Mouse (Mus musculus) heart, adult 2 months (tissue): ENCODE results near the gene Tmem183a. TPM values are rescaled to one million over a fixed set of nuclear protein-coding genes. Genes with fewer than 3 reads are reported as not detected.

Experiments used
- DNase-seq, 2 experiments: peaks; one replicate each; pipeline ENCODE4 v3.0.0; 2021
- H3K27ac ChIP-seq: fragments of 200-600 bp; 2 replicates; pipeline ENCODE4 v1.8.1; 2022
- H3K27me3 ChIP-seq: fragments of 200-500 bp; 2 replicates; pipeline ENCODE4 v1.6.1; 2012; ENCODE audit warnings: mild to moderate bottlenecking, low read length, inconsistent platforms, mixed read lengths; ENCODE audit not compliant: control insufficient read depth, insufficient read depth
- H3K36me3 ChIP-seq: fragments of 200-500 bp; 2 replicates; pipeline ENCODE4 v1.6.1; 2012; ENCODE audit warnings: low read length, inconsistent platforms; ENCODE audit not compliant: control insufficient read depth, insufficient read depth
- H3K4me1 ChIP-seq: fragments of 200-500 bp; 2 replicates; pipeline ENCODE4 v1.6.1; 2011; ENCODE audit warnings: low read length; ENCODE audit not compliant: control insufficient read depth, insufficient read depth
- H3K4me3 ChIP-seq: fragments of 200-600 bp; 2 replicates; pipeline ENCODE4 v1.8.1; 2022
- H3K79me2 ChIP-seq: fragments of 200-500 bp; replicated peaks from 2 replicates; pipeline ENCODE4 v1.6.1; 2012; ENCODE audit warnings: mild to moderate bottlenecking, inconsistent platforms, low read length, moderate library complexity, mixed read lengths; ENCODE audit not compliant: control insufficient read depth, insufficient read depth
- H3K9ac ChIP-seq: fragments of 200-500 bp; 2 replicates; pipeline ENCODE4 v1.6.1; 2012; ENCODE audit warnings: low read depth, mild to moderate bottlenecking, control low read depth, inconsistent platforms, low read length, mixed read lengths
- CTCF ChIP-seq: fragments of 200-600 bp; IDR thresholded peaks from 2 replicates; pipeline ENCODE4 v1.8.1; 2022; ENCODE audit warnings: antibody characterized with exemption, mild to moderate bottlenecking, moderate library complexity
- EP300 ChIP-seq: fragments of 200-500 bp; IDR thresholded peaks from 2 replicates; pipeline ENCODE4 v1.6.1; 2011; ENCODE audit warnings: low read depth, low read length, control low read depth; ENCODE audit not compliant: insufficient read depth
- POLR2A ChIP-seq: fragments of 200-500 bp; IDR thresholded peaks from 2 replicates; pipeline ENCODE4 v1.6.1; 2011; ENCODE audit warnings: mild to moderate bottlenecking, low read depth, low read length, control low read depth; ENCODE audit not compliant: insufficient read depth
- WGBS: fragments of 180-500 bp; shearing (Covaris S2); methylation state at CpG from one replicate; pipeline ENCODE4 v1.1.7; 2018; 5-methylcytosine and 5-hydroxymethylcytosine counted together
- intact Hi-C: fragments of 180-260 bp; cut with DNase I; formaldehyde crosslinking; loops from one replicate; pipeline ENCODE4 v1.15.1; 2025
- polyA plus RNA-seq: library from polyadenylated mRNA; depleted of rRNA; stranded (reverse); fragments of >200 nt; gene quantifications from 2 replicates; pipeline ENCODE4 v1.2.3, GENCODE M21; 2012
- total RNA-seq, 2 experiments: library from RNA; stranded (reverse); gene quantifications; 2 replicates each; pipeline ENCODE4 v1.2.3; 2021

Tmem183a gene
- total and polyA plus RNA-seq, 3 experiments = 17.8 to 22.9 (median 18.7) TPM

- H3K27me3 ChIP-seq = no peaks in the 10 kb centered on the region
- H3K79me2 ChIP-seq = no peaks in the 10 kb centered on the region
- WGBS = 55% methylated on average over 5 of the region's 5 CpGs
- no peak for DNase-seq
- no peaks in the 10 kb centered on the region for H3K36me3 ChIP-seq
- no peaks in the 10 kb centered on the region for H3K4me1 ChIP-seq
- H3K27ac ChIP-seq = no peak overlapping the region
- no peak overlapping the region for H3K9ac ChIP-seq
- intact Hi-C loops = no loop called here
- H3K4me3 ChIP-seq = no peak overlapping the region
- no peak for TF ChIP-seq POLR2A
- TF ChIP-seq EP300 = no peak
- no peak for TF ChIP-seq CTCF
Measured at GRCm38 (mm10) chr1:134393827-134394226, 32.0 kb upstream of the Tmem183a start.

DNA sequence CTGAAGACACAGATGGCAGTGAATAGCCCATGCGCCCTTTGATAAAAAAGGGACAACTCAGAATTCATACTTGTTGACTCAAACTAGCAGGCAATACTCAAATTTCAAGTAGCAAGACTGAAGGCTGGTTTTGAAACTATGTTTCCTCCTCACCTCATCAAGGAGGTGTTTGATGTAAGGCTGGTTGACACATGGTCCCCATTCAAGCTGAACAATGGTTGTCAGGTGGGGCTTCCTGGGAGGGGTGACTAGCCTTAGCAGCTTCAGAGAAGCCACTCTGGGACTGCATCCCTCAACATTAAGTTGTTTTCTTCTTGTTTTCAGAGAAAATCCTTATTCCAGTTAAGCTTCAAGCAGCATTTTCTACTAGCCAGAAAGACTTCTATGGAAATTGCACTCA lies 23.9 kb upstream of the Tmem183a start, which contains the start of gene 4933406M09Rik:
Gene 4933406M09Rik (plus strand): TSS at position 275 of the 400 bp plus-strand sequence.
- Histone ChIP-seq H3K27me3 (no peaks in the 10 kb centered on the region), H3K36me3 (no peaks in the 10 kb centered on the region), H3K4me1 (peaks cover 11% of the 10 kb centered on the region), H3K27ac (peak within 1 kb of the TSS; percentile 61), H3K79me2 (no peaks in the 10 kb centered on the region), H3K9ac (no peak within 1 kb of the TSS), H3K4me3 (no peak within 1 kb of the TSS)
- TF ChIP-seq EP300 (no peak), POLR2A (no peak), CTCF (no peak)
- DNase-seq = no peak
- WGBS = 97% methylated on average over 1 of the region's 1 CpGs
- intact Hi-C loops = no loop called here

- Histone ChIP-seq H3K4me3 (no peak overlapping the region), H3K4me1 (peaks cover 11% of the 10 kb centered on the region), H3K36me3 (no peaks in the 10 kb centered on the region), H3K27me3 (no peaks in the 10 kb centered on the region), H3K27ac (peak overlapping the region; percentile 61), H3K9ac (no peak overlapping the region), H3K79me2 (no peaks in the 10 kb centered on the region)
- DNase-seq = no peak
- intact Hi-C loops = no loop called here
- TF ChIP-seq CTCF (no peak), EP300 (no peak), POLR2A (no peak)
Measured at GRCm38 (mm10) chr1:134385176-134385575, 23.4 kb upstream of the Tmem183a start.

- H3K36me3 ChIP-seq = no peaks in the 10 kb centered on the region
- peak overlapping the region; percentile 65 for H3K27ac ChIP-seq
- no peak overlapping the region for H3K4me3 ChIP-seq
- peaks cover 11% of the 10 kb centered on the region for H3K4me1 ChIP-seq
- 49% methylated on average over 4 of the region's 4 CpGs for WGBS
- TF ChIP-seq EP300 (no peak), CTCF (no peak), POLR2A (no peak)
- peak in 1 of 2 experiments; percentile 32 for DNase-seq
- no peaks in the 10 kb centered on the region for H3K79me2 ChIP-seq
- no peak overlapping the region for H3K9ac ChIP-seq
- intact Hi-C loops = loop anchor here (5.0 kb wide), 1 partner anchor 33 kb away; the partner anchor contains the start of gene Adipor1
- H3K27me3 ChIP-seq = no peaks in the 10 kb centered on the region
Measured at GRCm38 (mm10) chr1:134384581-134384980, 22.8 kb upstream of the Tmem183a start.

DNA sequence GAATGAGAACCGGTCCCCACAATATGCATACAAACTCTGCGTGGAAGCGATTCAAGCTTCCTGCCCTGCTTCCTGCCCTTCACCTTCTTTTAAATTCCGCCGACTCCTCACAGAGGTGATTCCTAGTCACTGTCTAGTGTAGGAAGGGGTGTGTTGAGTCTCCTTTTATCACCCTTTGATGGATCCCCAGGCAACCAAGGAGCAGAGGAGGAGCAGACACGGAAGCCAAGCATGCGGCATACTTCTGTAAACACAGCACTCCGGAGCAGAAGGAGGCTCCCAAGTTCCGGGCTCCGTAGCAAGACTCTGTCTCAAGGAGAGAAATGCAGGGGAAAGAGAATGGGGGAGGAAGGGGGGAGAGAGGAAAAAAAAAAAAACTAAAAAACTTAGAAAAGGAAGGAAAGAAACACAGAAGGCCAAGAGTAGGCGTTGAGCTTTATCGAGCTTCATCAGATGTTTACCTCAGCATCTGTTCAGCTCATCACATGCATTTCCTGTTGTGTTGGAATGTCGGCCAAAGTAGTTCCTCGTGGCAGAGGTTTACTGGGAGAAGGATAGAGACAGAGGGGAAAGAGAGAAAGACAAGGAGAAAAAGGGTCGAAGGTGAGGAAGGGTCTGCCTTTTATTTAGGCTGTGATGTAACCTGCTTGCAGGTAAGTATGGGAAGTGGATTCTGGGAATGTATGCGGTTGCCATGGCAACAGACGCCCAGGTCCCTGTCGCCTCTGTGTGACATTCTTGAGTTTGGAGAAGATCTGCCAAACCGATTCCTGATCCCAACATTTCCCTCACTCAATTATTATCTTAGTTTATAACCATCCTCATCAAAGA lies 20.2 kb upstream of the Tmem183a start:
- Histone ChIP-seq H3K27ac (peak overlapping the region; percentile 67), H3K79me2 (no peaks in the 10 kb centered on the region), H3K9ac (peak overlapping the region; percentile 28; the same call in 1 of the 2 replicates), H3K4me1 (peaks cover 11% of the 10 kb centered on the region), H3K4me3 (peak overlapping the region; percentile 20; the same call in 1 of the 2 replicates), H3K36me3 (no peaks in the 10 kb centered on the region), H3K27me3 (no peaks in the 10 kb centered on the region)
- WGBS = 4% methylated on average over 19 of the region's 19 CpGs
- TF ChIP-seq CTCF = no peak
- TF ChIP-seq EP300 = 0 out of 2 replicates have a peak, but pooled peaks have one; percentile 28
- DNase-seq = peak; percentile 31 to 35
- intact Hi-C loops = loop anchor here (2.0 to 5.0 kb wide), 2 partner anchors 19 to 35 kb away; partner anchors contain the start of gene Adipor1

GRCm38 (mm10) chr1:134381051-134381450 lies 19.3 kb upstream of the Tmem183a start:
- peak overlapping the region; percentile 67 for H3K27ac ChIP-seq
- no peak for DNase-seq

More at GRCm38 (mm10) chr1:134381051-134381450, 19.3 kb upstream of the Tmem183a start:
- no peak for TF ChIP-seq CTCF
- no peak for TF ChIP-seq POLR2A
- no peak for TF ChIP-seq EP300
- 91% methylated on average over 2 of the region's 2 CpGs for WGBS
- peaks cover 11% of the 10 kb centered on the region for H3K4me1 ChIP-seq
- no peaks in the 10 kb centered on the region for H3K27me3 ChIP-seq
- H3K9ac ChIP-seq = no peak overlapping the region
- H3K4me3 ChIP-seq = no peak overlapping the region
- no peaks in the 10 kb centered on the region for H3K36me3 ChIP-seq
- H3K79me2 ChIP-seq = no peaks in the 10 kb centered on the region
- intact Hi-C loops = loop anchor here (2.0 to 5.0 kb wide), 2 partner anchors 18 to 36 kb away; partner anchors contain the start of gene Adipor1
